Mouse (Mus musculus) adrenal gland, postnatal 10 days (tissue): ENCODE data around the gene Zfp428. TPM values are rescaled to one million over a fixed set of nuclear protein-coding genes. Genes with fewer than 3 reads are reported as not detected.
"Not testable (repeated sequence)": the region's sequence is repeated elsewhere in the genome, so short reads cannot be mapped to it uniquely, and the experiment has no call there.

Source experiments
- DNase-seq: peaks from one replicate; pipeline ENCODE4 v3.0.0; 2021; ENCODE audit warnings: mixed read lengths
- total RNA-seq, 2 experiments: library from RNA; stranded (reverse); gene quantifications; 2 replicates each; pipeline ENCODE4 v1.2.3; 2021

The Zfp428 gene
- total RNA-seq, 2 experiments from 2014 or later: 6.0 to 9.1 TPM

DNA sequence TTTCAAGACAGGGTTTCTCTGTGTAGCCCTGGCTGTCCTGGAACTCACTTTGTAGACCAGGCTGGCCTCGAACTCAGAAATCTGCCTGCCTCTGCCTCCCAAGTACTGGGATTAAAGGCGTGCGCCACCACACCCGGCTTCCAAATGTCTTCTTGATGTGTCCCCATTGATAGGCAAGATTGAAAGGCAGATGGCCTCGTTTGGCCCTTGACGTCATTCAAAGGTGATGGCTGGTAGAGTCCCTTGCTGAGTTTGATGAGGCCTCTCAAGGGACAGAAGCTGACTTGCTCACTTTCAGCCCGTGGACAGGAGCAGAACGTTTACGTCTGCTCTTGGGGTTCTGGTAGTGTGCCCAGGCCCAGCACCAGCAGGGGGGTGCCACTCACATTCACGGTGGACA, 13.2 kb downstream of the Zfp428 start:
- DNase-seq: not testable (repeated sequence)

DNA sequence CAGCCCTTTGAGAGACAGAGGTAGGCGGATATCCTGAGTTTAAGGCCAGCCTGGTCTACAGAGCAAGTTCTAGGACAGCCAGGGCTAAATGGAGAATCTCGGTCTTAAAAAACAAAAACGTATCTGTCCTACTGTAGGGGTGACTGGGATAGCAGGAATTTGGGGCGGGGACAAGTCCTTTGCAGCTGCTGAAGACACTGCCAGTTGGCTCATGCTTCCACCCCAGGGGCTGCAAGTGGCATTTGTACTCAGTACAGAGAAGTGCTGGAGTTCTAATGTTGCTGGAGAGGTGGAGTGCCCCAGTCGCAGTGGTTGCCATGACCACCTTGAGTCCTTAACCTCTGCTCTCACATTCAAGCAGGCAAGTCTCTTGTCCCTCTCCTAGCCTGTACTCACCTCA, 16.0 kb downstream of the Zfp428 start:
- no peak for DNase-seq

DNA sequence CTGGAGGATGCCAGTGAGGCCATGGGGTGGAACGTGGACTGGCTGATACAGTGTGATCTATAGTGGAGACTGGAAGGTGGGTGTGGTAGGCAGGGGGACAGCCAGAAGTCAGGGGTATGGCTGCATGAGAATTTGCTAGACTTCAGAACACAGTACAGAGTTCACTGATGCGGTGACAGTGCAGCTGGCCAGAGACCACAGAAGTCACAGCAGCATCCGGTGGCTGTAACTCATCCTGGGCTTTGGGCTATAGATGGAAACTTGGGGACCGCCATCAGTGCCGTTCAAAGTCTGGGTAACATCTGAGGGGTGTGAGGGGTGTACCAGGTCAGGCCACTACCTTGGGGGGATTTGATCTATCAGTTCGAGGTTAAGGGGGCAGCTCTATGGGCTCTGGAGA, 16.9 kb downstream of the Zfp428 start:
- DNase-seq: no peak

DNA sequence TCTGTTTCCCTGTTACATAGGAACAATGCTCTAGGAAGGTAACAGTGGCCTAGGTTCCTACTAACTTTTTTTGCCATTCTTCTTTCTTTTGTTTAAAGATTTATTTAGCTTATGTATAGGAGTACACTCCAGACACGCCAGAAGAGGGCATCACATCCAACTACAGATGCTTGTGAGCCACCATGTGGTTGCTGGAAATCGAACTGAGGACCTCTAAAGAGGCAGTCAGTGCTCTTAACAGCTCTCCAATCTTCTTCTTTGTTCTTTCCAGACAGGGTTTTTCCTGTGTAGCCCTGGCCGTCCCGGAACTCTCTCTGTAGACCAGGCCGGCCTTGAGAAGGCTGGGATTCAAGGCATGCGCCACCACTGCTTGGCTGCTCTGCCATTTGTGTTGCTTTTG, 18.2 kb downstream of the Zfp428 start:
- DNase-seq: no peak

DNA sequence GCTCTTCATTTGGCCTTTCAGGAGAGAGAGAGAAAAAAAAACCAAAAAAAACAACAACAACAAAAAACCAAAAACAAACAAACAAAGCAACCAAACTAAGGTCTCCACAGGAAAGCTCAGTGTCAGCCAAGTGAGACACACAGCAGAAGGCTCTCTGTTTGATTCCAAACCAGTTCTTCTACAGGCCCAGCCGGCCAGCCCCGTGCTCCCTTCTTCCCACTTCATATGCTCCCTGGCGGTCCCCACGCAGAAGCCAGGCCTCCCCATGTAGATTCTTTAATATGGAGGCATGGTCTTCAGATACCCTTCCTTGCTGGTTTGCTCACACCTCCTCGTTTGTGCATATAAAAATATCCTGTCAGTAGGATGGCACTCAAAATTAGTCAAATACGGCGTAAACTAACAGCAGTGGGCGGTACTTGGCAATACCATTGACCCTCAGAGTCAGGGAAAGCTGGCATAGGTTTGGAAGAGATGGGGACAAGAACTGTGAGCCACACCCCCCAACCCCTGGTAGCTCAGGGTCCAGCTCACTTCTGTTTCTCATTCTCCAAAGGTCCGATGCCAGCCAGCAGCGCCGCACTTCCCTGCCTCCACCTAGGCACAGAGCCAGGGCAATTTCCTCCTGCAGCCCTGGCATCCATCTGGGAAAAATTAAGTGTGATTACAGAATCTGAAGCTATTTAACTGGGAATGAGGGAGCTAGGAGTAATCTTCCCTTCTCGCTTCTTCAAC, 19.0 kb downstream of the Zfp428 start:
- DNase-seq: peak; percentile 42

DNA sequence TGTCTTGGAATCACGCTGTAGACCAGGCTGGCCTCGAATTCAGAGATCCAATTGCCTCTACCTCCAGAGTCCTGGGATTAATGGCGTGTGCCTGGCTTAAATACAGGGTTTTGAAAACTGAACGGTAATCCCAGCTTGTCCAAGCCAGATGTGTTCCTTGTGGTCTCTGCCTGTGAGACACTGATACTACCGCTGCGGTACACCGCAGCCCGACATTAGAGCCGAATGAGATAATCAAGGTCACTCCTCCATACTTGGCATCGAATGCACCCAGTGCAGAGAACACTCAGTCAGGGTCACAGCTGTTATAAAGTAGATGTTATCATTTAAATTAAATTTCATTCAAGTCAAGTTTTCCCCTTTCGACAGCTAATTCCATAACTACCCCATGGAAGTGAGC, 22.1 kb downstream of the Zfp428 start:
- no peak for DNase-seq

DNA sequence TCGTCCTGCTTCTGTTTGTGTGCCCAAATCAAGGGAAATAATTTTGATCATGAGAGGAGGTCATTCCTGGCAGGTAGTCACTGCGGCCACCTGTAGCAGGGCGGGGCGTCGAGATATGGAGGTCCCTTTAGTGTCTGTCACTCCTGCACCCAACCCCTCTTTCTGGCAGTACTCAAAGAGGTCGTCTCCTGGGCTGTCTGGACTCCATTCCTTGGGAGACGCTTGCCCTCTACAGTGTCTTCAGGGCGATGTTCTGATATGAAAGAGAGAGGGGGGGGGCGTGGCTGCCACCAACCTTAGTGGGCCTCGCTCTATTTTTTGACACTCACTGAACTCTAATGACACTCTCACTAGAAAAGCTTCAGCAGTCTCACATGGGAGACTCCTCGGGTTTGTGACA, 22.8 kb downstream of the Zfp428 start:
- DNase-seq: no peak

DNA sequence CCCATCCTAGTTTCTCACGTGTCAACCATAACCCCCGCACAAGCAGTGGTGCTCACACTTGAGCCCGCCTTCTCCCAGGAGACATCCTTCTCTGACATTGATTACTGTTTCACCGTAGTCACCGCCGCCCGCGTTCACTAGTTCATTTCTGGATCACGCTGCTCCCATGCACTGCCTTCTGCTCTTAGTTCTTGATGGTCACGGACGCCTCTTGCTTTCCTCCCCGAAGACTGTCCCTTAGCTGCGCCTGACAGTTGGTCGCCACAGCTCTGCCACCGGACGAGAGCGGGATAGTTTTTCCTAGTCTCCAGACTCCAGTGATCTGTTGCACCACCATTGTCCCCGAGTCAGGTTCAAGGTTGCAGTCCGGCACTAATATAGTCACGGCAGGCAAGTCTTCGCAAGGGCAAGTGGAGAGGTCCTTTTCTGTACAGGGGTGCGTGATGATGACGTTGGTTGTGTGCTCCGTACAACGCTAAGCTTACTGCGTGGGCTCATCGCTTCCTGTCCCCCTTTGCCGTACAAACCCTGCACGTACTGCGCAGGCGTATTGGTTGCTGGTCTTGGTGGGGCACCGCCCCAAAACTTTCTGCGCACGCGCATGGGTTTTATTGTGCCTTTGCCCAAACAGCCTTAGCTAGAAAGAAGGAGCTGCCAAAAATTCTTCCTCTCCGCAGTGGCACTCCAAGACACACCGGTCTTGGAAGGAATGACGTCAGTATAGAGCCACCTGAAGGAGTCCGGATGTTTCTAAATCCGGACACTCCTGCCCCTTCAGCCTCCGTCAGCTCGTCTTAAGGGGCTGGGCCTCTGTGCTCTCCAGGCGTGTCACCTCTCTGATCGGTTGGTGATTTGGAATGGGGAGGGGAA, 23.5 kb downstream of the Zfp428 start, which contains the start of gene Irgq:
TSS of gene Irgq (plus strand) at position 628 of the 870 bp plus-strand sequence.
- peak; percentile 99 for DNase-seq

DNA sequence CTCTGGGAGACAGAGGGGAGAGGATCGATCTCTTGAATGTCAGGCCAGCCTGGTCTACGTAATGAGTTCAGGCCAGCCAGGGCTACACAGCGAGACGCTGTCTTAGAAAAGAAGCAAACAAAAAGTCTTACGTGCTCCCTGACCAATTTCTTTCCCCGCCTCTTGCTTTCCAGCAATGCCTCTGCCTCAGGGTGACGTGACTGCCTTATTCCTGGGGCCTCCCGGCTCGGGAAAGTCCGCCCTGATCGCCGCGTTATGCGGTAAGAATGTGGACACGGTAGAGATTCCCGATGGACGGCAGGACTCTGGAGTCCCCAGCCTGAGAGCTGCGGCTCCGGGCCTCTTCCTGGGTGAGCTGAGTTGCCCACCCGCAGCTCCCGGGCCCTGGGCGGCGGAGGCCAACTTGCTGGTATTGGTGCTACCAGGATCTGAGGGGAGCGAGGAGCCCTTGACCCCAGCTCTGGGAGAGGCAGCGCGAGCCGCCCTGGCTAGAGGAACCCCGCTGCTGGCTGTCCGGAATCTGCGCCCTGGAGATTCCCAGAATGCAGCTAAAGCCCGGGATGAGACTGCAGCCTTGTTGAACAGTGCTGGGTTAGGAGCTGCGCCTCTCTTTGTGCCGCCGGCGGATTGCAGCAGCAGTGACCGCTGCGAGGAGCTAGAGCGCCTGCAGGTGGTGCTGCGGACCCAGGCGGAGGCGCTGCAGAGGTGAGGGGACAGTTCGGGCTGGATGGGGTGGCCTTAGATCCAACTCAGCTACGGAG, 24.6 kb downstream of the Zfp428 start:
- DNase-seq: peak; percentile 84

DNA sequence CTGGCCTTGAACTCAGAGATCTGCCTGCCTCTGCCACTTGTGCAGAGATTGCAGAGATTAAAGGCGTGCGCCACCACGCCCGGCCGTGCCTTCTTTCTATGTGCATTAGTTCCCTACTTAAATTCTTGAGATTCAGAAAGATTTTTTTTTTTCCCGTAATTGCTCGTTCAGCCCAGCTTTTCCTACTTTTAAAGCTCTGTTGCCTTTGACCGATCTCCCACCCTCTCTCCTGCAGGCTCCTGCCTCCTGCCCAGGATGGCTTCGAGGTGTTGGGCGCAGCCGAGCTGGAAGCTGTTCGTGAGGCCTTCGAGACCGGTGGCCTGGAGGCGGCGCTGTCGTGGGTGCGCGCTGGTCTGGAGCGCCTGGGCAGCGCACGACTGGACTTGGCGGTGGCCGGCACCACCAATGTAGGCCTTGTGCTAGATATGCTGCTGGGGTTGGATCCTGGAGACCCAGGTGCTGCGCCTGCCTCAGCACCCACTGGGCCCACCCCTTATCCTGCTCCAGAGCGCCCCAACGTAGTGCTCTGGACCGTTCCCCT, 26.3 kb downstream of the Zfp428 start:
- no peak for DNase-seq

DNA sequence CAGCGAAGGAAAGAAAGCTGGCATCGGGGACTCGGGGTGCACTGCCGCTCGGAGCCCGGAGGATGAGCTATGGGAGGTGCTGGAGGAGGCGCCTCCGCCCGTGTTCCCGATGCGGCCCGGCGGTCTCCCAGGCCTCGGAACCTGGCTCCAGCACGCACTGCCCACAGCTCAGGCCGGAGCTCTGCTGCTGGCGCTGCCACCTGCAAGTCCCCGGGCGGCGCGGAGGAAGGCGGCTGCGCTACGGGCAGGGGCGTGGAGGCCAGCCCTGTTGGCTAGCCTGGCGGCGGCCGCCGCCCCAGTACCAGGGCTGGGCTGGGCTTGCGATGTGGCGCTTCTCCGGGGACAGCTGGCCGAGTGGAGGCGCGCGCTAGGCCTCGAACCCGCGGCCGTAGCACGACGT, 27.0 kb downstream of the Zfp428 start:
- DNase-seq: no peak

DNA sequence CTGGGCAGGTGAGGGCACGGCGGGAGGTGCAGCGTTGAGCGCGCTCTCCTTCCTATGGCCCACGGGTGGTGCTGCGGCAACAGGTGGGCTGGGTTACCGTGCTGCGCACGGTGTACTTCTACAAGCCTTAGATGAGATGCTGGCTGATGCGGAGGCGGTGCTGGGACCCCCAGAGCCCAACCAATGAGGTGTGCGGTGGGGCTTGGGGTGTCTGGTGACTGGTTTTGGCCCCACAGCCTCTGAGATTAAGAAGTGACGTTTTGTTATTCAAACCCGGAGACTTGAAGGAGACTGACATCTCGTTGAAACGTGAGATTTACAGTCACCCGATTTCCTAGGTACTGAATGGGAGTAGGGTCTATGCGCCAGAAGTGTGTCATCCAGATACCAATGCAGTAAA, 27.5 kb downstream of the Zfp428 start:
- DNase-seq: no peak

DNA sequence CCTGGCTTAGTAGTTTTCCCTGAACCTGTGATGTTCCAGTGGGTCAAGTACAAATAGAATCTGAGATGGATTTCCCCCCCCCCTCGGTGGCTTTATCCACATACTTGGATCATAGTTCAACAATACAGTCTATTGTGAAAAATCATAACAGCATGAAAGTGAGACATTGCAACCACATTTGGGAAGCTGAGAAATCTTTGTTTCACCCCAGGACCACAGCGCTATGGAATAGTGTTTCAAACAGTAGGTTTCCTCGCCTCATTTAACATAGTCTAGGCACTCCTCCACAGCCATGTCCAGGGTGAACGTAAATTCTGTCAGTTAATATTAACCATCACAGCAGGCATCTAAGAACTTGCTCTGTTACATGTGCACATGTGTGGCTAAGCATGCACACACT, 30.3 kb downstream of the Zfp428 start:
- DNase-seq: no peak

DNA sequence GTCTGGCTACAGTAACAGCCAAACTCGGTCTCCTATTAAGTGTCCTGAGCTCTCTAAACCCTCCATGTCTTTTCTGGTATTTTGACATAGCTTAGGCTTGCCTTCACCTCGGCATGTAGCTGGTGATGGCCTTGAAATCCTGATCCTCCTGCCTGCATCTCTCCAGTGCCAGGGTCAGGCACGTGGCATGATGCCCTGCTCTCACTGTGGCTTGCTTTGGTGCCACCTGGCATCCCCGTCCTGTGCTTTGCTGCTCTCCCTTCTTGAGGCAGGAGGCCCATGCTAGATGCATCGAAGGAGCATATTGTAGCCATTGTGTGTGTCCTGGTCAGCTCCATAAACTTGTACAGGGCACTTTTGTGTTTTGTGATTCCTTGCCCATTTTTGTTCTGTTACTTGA, 30.8 kb downstream of the Zfp428 start:
- DNase-seq: no peak

DNA sequence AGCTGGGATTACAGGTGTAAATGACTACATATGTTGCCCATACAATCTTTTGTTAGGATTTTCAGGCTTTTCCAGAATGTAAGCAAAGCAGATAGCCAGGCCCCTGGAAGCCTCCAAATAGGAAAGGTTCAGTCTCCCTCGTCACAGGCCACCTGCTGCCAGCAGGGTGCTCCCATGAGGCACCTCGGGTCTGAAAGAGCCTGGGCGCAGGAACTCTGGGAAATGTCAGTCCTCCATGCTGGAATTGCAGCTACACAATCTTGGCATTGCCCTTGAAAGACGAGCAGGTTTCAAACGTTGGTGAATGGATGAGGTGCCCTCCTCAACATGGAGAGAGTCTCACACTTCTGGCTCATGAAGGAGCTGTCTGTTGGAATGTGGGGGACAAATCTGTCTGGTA, 31.3 kb downstream of the Zfp428 start:
- peak; percentile 69 for DNase-seq

DNA sequence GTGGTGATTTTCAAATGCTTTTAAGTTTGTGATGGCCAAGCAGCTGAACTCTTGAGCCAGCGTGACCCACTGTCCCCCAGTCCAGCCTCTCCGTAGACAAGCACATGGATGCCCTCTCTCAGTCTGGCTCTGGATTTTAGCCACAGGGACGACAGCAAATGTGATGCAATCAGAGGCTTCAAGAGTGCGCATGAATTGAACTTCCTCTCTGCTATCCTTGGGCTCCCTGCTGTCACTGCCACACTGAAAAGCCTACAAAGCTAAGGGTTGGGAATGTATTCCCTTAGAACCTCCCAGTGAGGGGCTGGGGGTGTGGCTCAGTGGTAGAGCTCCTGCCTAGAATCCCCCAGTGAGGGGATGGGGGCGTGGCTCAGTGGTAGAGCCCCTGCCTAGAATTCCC, 31.9 kb downstream of the Zfp428 start:
- no peak for DNase-seq

DNA sequence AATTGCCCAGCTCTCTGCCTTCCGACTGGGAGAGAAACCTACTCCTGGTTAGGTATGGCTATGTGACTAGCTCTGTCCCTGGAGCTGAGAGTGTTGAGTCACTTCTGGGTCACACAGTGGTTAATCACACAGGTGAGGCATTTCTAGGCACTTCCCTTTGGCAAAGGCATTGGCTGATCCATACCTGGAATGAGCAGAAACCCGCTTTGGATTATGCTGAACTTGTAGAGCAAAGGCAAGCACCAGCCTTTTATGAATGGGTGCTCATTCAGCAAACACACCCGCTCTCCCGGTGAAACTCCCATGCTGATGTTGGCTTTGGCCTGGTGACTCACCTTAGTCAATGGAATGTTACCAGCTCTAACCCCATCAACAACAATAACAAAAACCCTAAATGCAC, 32.9 kb downstream of the Zfp428 start:
- no peak for DNase-seq

DNA sequence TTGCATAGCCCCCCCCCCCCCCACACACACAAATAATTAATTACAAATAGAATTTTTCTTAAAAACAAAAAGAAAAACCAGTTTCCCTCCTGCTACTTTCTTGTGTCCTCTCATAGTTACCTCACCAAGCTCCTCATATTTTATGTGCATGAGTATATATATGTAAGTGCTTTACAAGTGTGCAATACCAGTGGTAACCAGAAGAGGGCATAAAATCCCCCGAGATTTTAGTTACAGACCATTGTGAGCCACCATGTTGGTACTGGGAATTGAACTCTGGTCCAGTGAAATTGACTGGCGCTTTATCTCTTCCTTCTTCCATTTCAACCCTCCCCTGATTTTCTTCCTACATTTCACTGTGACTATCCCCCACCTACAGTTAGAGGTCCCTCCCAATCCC, 37.7 kb downstream of the Zfp428 start:
- DNase-seq: no peak

DNA sequence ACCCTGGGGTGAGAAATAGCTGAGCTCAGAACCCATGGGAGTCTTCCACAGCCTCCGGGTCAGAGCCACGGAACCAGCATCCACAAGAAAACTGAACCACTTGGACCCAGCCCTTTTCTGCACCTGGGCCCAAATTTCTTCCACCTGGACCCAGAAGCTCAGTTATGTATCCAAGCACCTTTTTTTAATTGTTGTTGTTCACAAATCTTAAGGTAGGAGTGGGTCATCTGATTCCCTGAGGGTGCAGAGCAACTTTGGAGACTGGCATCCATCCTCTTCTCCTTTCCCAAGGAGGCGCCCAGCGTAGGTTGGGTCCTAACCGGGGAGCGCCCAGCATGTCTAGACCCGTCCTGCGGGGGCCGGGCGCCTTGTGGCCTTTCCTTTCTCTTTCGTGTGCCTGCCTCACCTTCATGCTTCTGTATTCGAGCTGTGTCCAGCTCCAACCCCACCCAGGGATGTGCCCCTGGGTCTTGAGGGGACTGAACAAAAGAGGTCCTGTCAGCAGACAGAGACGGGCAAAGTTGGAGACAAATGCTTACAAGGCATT, 39.3 kb downstream of the Zfp428 start, which contains the start of the genes Pinlyp and Xrcc1:
TSS of gene Pinlyp (minus strand) at position 51 of the 547 bp plus-strand sequence.
TSS of gene Xrcc1 (plus strand) at position 222 of the 547 bp plus-strand sequence.
- DNase-seq: no peak

DNA sequence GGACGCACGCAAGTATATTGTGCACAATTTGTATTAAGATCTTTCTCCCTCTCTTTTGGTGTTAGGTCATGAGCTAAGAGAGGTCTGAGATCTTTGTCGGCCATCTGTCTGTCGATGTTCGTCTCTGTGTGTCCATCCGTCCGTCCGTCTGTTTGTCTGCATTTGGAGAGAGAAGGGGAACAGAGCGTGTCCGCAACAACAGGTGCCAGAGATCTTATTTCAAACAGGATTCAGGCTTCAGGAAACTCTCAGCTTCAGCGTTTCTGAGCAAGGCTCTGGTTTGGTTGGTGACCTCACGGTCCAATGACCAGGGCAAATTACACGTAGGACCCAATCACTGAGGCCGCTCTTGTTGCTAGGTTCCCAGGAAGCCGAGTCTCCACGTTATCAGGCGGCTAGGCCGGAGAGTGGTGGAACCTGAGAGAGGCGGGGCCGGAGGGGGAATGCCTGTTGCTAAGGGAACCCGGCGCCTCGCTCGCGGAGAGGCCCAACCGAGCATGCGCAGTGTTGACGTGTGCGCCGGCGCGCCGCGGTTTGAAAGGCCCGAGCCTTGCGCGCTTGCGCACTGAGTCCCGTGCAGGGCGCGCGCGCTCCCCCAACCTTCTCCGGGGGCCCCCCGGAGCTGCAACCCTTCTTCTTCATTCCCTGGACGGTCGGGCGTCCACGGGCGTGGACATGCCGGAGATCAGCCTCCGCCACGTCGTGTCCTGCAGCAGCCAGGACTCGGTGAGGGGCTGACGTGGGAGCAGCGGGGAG, 40.0 kb downstream of the Zfp428 start:
- peak; percentile 99 for DNase-seq

DNA sequence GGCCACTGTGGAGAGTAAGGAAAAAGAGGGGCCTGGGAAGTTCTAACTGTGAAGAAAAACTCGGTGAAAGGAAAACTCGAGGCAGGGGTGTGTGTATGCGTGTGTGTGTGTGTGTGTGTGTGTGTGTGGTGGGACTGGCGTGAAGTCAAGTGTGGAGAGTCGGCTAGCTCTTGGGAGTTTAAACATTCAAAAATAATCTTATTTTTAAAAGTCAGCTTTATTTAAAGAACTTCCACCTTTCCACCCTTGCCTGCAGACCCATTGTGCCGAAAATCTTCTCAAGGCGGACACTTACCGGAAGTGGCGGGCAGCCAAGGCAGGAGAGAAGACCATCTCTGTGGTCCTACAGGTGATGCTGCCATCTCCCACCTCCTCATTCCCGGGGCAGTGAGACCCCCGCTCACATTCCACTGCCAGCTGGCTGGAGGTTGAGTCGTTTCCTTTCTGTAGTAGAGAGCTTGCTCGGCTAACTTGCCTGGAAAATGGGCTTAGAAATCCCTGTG, 40.8 kb downstream of the Zfp428 start:
- DNase-seq: no peak
